Mouse (Mus musculus) cerebellum, adult (tissue): ENCODE results near the gene Zfp931.
"Not testable (repeated sequence)": the region's sequence is repeated elsewhere in the genome, so short reads cannot be mapped to it uniquely, and the experiment has no call there.

Experiments used
- ATAC-seq: cut with Nextera tagmentation; 2 replicates; pipeline ENCODE4 v1.9.2; 2017; ENCODE audit warnings: mild to moderate bottlenecking, moderate library complexity, mixed read lengths; ENCODE audit not compliant: insufficient number of reproducible peaks, low FRiP score, low TSS enrichment

Zfp931 gene

GRCm38 (mm10) chr2:178019486-178019885 lies 58.8 kb downstream of the Zfp931 start:
- ATAC-seq: not testable (repeated sequence)
